Mouse (Mus musculus): ENCODE measurements at regions not wholly inside any gene's neighbourhood (a gene's known extent, or its start where the extent isn't known, plus 50 kb on each side); places are given as distances from the start of the nearest gene placed in this dataset.
A peak's percentile ranks its signal among the peaks of the same experiment; 100 is the strongest.

GRCm38 (mm10) chr6:137931318-137931717 lies 148.4 kb downstream of the Slc15a5 start:
- H3K4me1 ChIP-seq (ENCODE audit: control insufficient read depth, insufficient read depth, low read length), result peaks cover 9% of the 10 kb centered on the region
- H3K4me3 ChIP-seq (ENCODE audit: insufficient read depth, low read length), result no peak overlapping the region
- H3K27ac ChIP-seq (ENCODE audit: insufficient read depth, low read length), result no peak overlapping the region
- TF ChIP-seq CTCF (IDR thresholded peaks at IDR 0.05; ENCODE audit: borderline replicate concordance, insufficient read depth, low read length), result no peak
- no peak for TF ChIP-seq POLR2A (IDR thresholded peaks at IDR 0.05; ENCODE audit: low read depth, low read length)

DNA sequence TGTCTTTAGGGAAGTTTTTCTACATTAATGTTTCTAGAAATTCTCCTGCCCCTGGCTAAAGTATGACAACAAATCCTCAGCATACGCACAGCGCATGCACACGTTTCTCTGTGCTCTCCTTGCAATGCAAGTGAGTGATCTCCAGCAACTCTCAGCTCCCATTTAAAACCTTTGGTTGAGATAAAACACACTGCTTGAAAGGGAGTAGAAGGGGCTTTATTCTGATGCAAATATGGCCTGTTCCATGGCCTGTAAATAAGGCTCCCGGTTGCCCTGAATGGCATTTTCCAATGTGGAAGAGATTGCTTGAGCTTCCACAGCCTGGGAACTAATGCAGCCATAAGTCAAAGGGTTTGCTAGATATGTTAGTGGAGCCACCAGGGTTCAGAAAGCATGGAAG lies 156.4 kb downstream of the Slc15a5 start:
- Histone ChIP-seq H3K27ac (ENCODE audit: insufficient read depth, low read length) (no peak overlapping the region), H3K4me1 (ENCODE audit: control insufficient read depth, insufficient read depth, low read length) (no peaks in the 10 kb centered on the region), H3K4me3 (ENCODE audit: insufficient read depth, low read length) (no peak overlapping the region)
- TF ChIP-seq CTCF (IDR thresholded peaks at IDR 0.05; ENCODE audit: borderline replicate concordance, insufficient read depth, low read length) (no peak), POLR2A (IDR thresholded peaks at IDR 0.05; ENCODE audit: low read depth, low read length) (no peak)

- peak overlapping the region; percentile 42; the same call in 1 of the 2 replicates for H3K27ac ChIP-seq (ENCODE audit: insufficient read depth, low read length)
- H3K4me1 ChIP-seq (ENCODE audit: control insufficient read depth, insufficient read depth, low read length), result peaks cover 3% of the 10 kb centered on the region; the same call in 1 of the 2 replicates
- H3K4me3 ChIP-seq (ENCODE audit: insufficient read depth, low read length), result no peak overlapping the region
- TF ChIP-seq CTCF (IDR thresholded peaks at IDR 0.05; ENCODE audit: borderline replicate concordance, insufficient read depth, low read length) (no peak), POLR2A (IDR thresholded peaks at IDR 0.05; ENCODE audit: low read depth, low read length) (no peak)
Measured at GRCm38 (mm10) chr6:137918156-137918555, 161.6 kb downstream of the Slc15a5 start.

GRCm38 (mm10) chr6:137907836-137908235 lies 153.5 kb downstream of the Dera start:
- no peak overlapping the region for H3K4me3 ChIP-seq (ENCODE audit: insufficient read depth, low read length)
- no peak overlapping the region for H3K27ac ChIP-seq (ENCODE audit: insufficient read depth, low read length)
- H3K4me1 ChIP-seq (ENCODE audit: control insufficient read depth, insufficient read depth, low read length), result no peaks in the 10 kb centered on the region
- no peak for TF ChIP-seq POLR2A (IDR thresholded peaks at IDR 0.05; ENCODE audit: low read depth, low read length)
- TF ChIP-seq CTCF (IDR thresholded peaks at IDR 0.05; ENCODE audit: borderline replicate concordance, insufficient read depth, low read length), result no peak

Data from embryonic fibroblast, embryonic 13.5 days (primary cell).